ENCODE assay signal across 17 mouse cellular contexts in the genomic region with DNA sequence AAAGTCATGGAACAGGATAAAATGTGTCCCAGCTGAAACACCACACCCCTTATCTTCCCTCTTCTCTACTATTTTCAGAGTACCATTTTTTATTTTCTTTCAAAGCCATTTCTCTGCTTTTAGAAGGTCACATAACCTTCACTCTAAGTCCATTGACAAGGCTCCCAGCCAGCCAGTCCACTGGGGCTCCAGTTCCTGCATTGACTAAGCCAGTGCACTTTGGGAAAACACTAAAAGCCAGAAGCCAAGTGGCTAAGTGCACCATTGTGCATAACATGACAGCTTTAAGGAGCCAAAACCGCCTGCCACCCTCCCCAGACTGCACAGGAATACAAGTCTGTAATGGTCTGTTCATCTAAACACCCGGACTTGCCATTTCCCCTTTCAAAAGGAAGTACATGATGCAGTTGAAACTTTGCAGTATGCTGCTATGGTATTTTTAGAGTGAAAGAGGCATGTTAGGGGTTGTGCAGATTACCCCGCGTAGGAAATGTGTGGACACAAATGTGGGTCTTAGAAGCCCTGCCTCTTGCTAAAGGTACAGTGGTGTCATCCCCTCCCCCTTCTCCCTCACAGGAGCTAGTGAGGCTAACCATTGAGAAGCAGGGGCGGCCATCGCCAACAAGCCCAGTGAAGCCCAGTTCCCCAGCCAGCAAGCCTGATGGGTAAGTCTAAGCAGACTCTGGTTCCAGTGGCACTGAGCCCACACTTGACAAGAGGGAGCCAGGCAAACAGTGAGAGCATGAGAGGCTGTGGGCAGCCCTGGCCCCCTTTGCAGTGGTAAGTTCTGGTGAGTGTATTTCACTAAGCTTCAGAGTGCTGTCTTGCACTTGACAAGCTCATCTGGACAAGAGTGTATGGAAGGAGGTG. TPM values are rescaled to one million over a fixed set of nuclear protein-coding genes. Genes with fewer than 3 reads are reported as not detected.
DNase-seq lines count a peak whose midpoint lies in the region; ATAC-seq and TF ChIP-seq lines count a peak whose summit lies in the region.
"Had no signal": no experiment of that assay in that cellular context is flagged by ENCODE, and none has a peak within 500 bp of the region (broad histone marks: within the 10 kb centered on the region; RNA-seq: fewer than 3 reads in every experiment).

No protein-coding gene starts in this region.

- 94% methylated on average over 6 of the region's 6 CpGs for WGBS in neural tube, embryonic 13.5 days
- WGBS in neural tube, embryonic 15.5 days: 91% methylated on average over 6 of the region's 6 CpGs

- no peak for TF ChIP-seq POLR2A in MEL (IDR thresholded peaks at IDR 0.05; ENCODE audit: control insufficient read depth in 1 of 2, insufficient read depth in 1 of 2, low read depth in 1 of 2, low read length in 2 of 2, poor library complexity in 1 of 2)

- no peak for TF ChIP-seq CTCF in MEL (IDR thresholded peaks at IDR 0.05 in 2 of 3, conservative IDR thresholded peaks at IDR 0.05 in 1 of 3; ENCODE audit: control insufficient read depth in 1 of 3, insufficient read depth in 1 of 3, low read depth in 2 of 3, low read length in 3 of 3, poor library complexity in 1 of 3, severe bottlenecking in 1 of 3)

- no peaks in the 10 kb centered on the region for H3K9me3 ChIP-seq in neural tube, embryonic 13.5 days
- H3K9me3 ChIP-seq in neural tube, embryonic 15.5 days (replicated peaks): no peaks in the 10 kb centered on the region
- H3K9me3 ChIP-seq in MEL (replicated peaks; ENCODE audit: insufficient read depth, low read length): no peaks in the 10 kb centered on the region
- no peaks in the 10 kb centered on the region for H3K9me3 ChIP-seq in megakaryocyte, embryonic 14.5 days
- H3K9me3 ChIP-seq: forebrain, embryonic 12.5 days had no signal

- no peaks in the 10 kb centered on the region for H3K4me1 ChIP-seq in neural tube, embryonic 13.5 days (replicated peaks)
- H3K4me1 ChIP-seq in neural tube, embryonic 15.5 days: no peaks in the 10 kb centered on the region
- no peaks in the 10 kb centered on the region for H3K4me1 ChIP-seq in MEL (ENCODE audit: control insufficient read depth in 1 of 2, insufficient read depth in 2 of 2, low read length in 2 of 2)
- peaks cover 32% of the 10 kb centered on the region for H3K4me1 ChIP-seq in megakaryocyte, embryonic 14.5 days
- H3K4me1 ChIP-seq: forebrain, embryonic 12.5 days had no signal

- no peak overlapping the region for H3K9ac ChIP-seq in neural tube, embryonic 13.5 days
- no peak overlapping the region for H3K9ac ChIP-seq in neural tube, embryonic 15.5 days (replicated peaks)
- no peak overlapping the region for H3K9ac ChIP-seq in MEL (ENCODE audit: control insufficient read depth, low read depth, low read length, poor library complexity, severe bottlenecking)
- H3K9ac ChIP-seq: forebrain, embryonic 12.5 days; liver, postnatal 0 days had no signal

- H3K4me2 ChIP-seq in neural tube, embryonic 13.5 days: no peak overlapping the region
- no peak overlapping the region for H3K4me2 ChIP-seq in neural tube, embryonic 15.5 days
- H3K4me2 ChIP-seq: forebrain, embryonic 12.5 days had no signal

- H3K27me3 ChIP-seq in neural tube, embryonic 13.5 days: no peaks in the 10 kb centered on the region
- H3K27me3 ChIP-seq in neural tube, embryonic 15.5 days (replicated peaks): no peaks in the 10 kb centered on the region
- H3K27me3 ChIP-seq in MEL (ENCODE audit: control insufficient read depth in 1 of 2, insufficient read depth in 2 of 2, low read length in 2 of 2): no peaks in the 10 kb centered on the region
- no peaks in the 10 kb centered on the region for H3K27me3 ChIP-seq in megakaryocyte, embryonic 14.5 days (replicated peaks)
- H3K27me3 ChIP-seq: forebrain, embryonic 12.5 days had no signal

- TF ChIP-seq EP300 in MEL (IDR thresholded peaks at IDR 0.05; ENCODE audit: low read depth in 1 of 2, low read length in 2 of 2): no peak

- H3K36me3 ChIP-seq in neural tube, embryonic 13.5 days: peaks cover 88% of the 10 kb centered on the region
- H3K36me3 ChIP-seq in neural tube, embryonic 15.5 days: peaks cover 68% of the 10 kb centered on the region
- H3K36me3 ChIP-seq in MEL (ENCODE audit: control insufficient read depth in 1 of 2, insufficient read depth in 2 of 2, low read length in 2 of 2): peaks cover 0 to 16% of the 10 kb centered on the region in 2 experiments; a peak in 2 of 4 replicates
- H3K36me3 ChIP-seq in megakaryocyte, embryonic 14.5 days (replicated peaks; ENCODE audit: low read length): peaks cover 93% of the 10 kb centered on the region

- no peak for TF ChIP-seq RAD21 in MEL (IDR thresholded peaks at IDR 0.05; ENCODE audit: low read depth, low read length)

- 0 out of 2 replicates have a peak overlapping the region, but pooled peaks have one; percentile 28 for H3K27ac ChIP-seq in neural tube, embryonic 13.5 days (replicated peaks)
- H3K27ac ChIP-seq in neural tube, embryonic 15.5 days (replicated peaks): no peak overlapping the region
- H3K27ac ChIP-seq in MEL (ENCODE audit: control insufficient read depth, low read depth, low read length): no peak overlapping the region
- H3K27ac ChIP-seq: forebrain, embryonic 12.5 days; kidney, postnatal 0 days; left cerebral cortex, adult 2 months had no signal

- peak; percentile 62 to 68 for DNase-seq in cerebellum, postnatal 14 days
- no peak for DNase-seq in MEL (ENCODE audit: low read depth, low spot score)
- DNase-seq in Muller cell, postnatal 12 days (ENCODE audit: inconsistent ontology term): no peak
- no peak for DNase-seq in T-cell, adult 2 months (ENCODE audit: low spot score)
- DNase-seq: heart, postnatal 10 days; liver, postnatal 0 days had no signal

- no peaks in the 10 kb centered on the region for H3K79me2 ChIP-seq in MEL (ENCODE audit: control insufficient read depth, insufficient read depth, low read length, poor library complexity)

- no peak overlapping the region for H3K4me3 ChIP-seq in neural tube, embryonic 13.5 days
- H3K4me3 ChIP-seq in neural tube, embryonic 15.5 days (replicated peaks): no peak overlapping the region
- H3K4me3 ChIP-seq in MEL (ENCODE audit: control insufficient read depth in 1 of 2, insufficient read depth in 1 of 2, low read depth in 2 of 2, low read length in 2 of 2): no peak overlapping the region
- H3K4me3 ChIP-seq in megakaryocyte, embryonic 14.5 days (replicated peaks): peak overlapping the region; percentile 30
- H3K4me3 ChIP-seq: forebrain, embryonic 12.5 days; left cerebral cortex, adult 2 months had no signal

- ATAC-seq in cerebellum, adult (ENCODE audit: insufficient number of reproducible peaks, low FRiP score, low TSS enrichment): no peak
- ATAC-seq in neural tube, embryonic 13.5 days (ENCODE audit: low read depth): no peak
- no peak for ATAC-seq in neural tube, embryonic 15.5 days (ENCODE audit: low FRiP score)
- ATAC-seq: inflammation-experienced regulatory T-cells, adult 6 months; liver, postnatal 0 days had no signal

TF ChIP-seq in MEL, 35 proteins besides CTCF, POLR2A, EP300 and RAD21:
- TF ChIP-seq ZNF384 (IDR thresholded peaks at IDR 0.05; ENCODE audit: low read depth, low read length): peak; percentile 41; the same call in 1 of the 2 replicates
- TF ChIP-seq ZC3H11A (IDR thresholded peaks at IDR 0.05; ENCODE audit: low read depth, low read length): no peak

RNA-seq across cellular contexts. Expression of a gene that starts 52.8 kb away (rescaled TPM):
- 0.18 TPM in 1 of 2 replicates, not detected in the other for polyA plus RNA-seq in neural tube, embryonic 13.5 days (2015; fragmentation: Nextera tagmentation; extraction: Ambion mirVana)
- polyA plus RNA-seq in neural tube, embryonic 15.5 days (2015; fragmentation: Nextera tagmentation; extraction: Ambion mirVana): 0.19 and 0.33 TPM in 2 replicates
- total RNA-seq in MEL (2012; rRNA removed): not detected in 2 replicates
- polyA plus RNA-seq in MEL (2012; ENCODE audit: insufficient read depth in 1 of 2, insufficient read length in 2 of 2, low read depth in 1 of 2, low replicate concordance in 2 of 2, missing spikeins in 1 of 2): under 1 TPM in 1 of 2 experiments, not detected in 1; 0.07 TPM
- not detected in 2 replicates for polyA plus RNA-seq in megakaryocyte, embryonic 14.5 days (2012; ENCODE audit: insufficient read depth, low replicate concordance)
- total RNA-seq: heart, adult 8-10 months; heart, postnatal 10 days; monocyte, adult 5-6 weeks had no signal
- polyA plus RNA-seq: embryonic facial prominence, embryonic 14.5 days; forebrain, embryonic 12.5 days; inflammation-experienced regulatory T-cells, adult 6 months had no signal

Comparison
In these comparisons a context has a peak if more than half of its experiments do, and no peak if none do; other contexts are left out.
1. DNase-seq: peak in cerebellum, postnatal 14 days (2 of 2); none in MEL (single experiment), Muller cell, postnatal 12 days (single experiment) and T-cell, adult 2 months (single experiment).